Mouse (Mus musculus) ES-E14 (cell line): ENCODE measurements at regions not wholly inside any gene's neighbourhood (a gene's known extent, or its start where the extent isn't known, plus 50 kb on each side); places are given as distances from the start of the nearest gene placed in this dataset.

Source experiments
- MAFK ChIP-seq: IDR thresholded peaks from 2 replicates; pipeline ENCODE4 v1.6.1; 2014; ENCODE audit warnings: mild to moderate bottlenecking, low read depth, low read length, inconsistent platforms; ENCODE audit not compliant: insufficient read depth
- ZC3H11A ChIP-seq: IDR thresholded peaks from 2 replicates; pipeline ENCODE4 v1.6.1; 2012; ENCODE audit warnings: low read depth, mild to moderate bottlenecking, inconsistent platforms, low read length, borderline replicate concordance
- ZNF384 ChIP-seq: IDR thresholded peaks from 2 replicates; pipeline ENCODE4 v1.6.1; 2012; ENCODE audit warnings: low read depth, low read length, inconsistent platforms

DNA sequence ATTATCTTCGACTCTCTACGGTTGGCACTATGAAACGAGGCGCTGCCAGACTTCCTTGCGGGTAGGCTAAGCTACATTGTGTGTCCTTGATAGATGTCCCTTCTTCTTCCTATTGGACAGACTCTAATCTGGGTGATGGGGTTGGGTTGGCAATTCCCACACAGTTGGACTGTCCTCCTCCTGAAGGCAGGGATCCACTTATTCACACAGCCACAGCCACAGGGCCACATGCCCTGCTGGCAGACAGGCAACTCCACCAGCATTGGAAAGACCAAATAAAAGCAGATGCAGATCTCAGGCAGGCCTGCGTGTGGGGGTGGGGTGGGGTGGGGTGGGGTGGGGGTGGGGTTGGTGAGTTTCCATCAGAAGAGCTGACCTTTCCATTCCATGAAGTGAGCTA lies 276.4 kb downstream of the Etnk1 start:
- no peak for TF ChIP-seq MAFK
- no peak for TF ChIP-seq ZNF384
- TF ChIP-seq ZC3H11A: no peak
